Mouse (Mus musculus) activated CD4-positive, CD25-positive, alpha-beta regulatory T cell (primary cell): Measurements from ENCODE around the gene Cpne9. TPM values are rescaled to one million over a fixed set of nuclear protein-coding genes. Genes with fewer than 3 reads are reported as not detected.

Experiments used
- polyA plus RNA-seq, 2 experiments: library from polyadenylated mRNA; unstranded; fragments of 100-300 nt; shearing (Covaris generic); gene quantifications; one replicate each; pipeline ENCODE4 v1.2.1; 2017

The Cpne9 gene
- under 1 TPM; 0.11 to 0.31 TPM for polyA plus RNA-seq

DNA sequence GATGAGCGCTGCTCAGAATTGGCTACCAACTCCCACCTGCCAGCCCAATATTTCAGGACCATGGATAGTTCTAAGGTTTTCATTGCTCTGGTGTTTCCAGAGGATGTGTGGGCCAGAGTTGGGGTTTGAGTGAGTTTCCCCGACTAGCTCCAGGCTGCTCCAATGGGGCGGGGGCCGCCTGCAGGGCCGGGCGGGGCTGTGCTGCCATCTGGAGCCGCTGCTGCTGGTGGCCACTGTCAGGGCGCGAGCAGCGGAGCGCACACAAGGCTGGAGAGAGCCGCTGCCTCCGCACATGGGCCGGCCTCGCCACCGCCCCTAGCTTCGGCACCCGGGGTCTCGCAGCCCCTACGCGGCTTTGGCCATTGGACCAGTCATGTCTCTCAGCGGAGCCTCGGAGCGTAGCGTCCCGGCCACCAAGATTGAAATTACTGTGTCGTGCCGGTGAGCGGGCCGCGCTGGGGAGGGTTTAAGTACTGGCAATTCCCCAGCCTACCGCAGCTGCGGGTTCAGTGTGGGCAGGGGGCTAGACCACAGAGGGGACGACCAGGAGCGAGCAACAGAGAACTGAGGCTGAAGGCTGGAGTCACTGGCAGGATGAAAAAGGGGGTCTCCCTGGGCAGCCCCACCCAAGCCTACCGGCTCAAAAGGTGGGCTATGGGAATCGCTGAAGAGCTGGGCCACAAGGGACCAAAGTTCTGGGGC lies at the start of gene Cpne9:
Gene Cpne9 (plus strand): TSS at position 207 of the 702 bp plus-strand sequence.

DNA sequence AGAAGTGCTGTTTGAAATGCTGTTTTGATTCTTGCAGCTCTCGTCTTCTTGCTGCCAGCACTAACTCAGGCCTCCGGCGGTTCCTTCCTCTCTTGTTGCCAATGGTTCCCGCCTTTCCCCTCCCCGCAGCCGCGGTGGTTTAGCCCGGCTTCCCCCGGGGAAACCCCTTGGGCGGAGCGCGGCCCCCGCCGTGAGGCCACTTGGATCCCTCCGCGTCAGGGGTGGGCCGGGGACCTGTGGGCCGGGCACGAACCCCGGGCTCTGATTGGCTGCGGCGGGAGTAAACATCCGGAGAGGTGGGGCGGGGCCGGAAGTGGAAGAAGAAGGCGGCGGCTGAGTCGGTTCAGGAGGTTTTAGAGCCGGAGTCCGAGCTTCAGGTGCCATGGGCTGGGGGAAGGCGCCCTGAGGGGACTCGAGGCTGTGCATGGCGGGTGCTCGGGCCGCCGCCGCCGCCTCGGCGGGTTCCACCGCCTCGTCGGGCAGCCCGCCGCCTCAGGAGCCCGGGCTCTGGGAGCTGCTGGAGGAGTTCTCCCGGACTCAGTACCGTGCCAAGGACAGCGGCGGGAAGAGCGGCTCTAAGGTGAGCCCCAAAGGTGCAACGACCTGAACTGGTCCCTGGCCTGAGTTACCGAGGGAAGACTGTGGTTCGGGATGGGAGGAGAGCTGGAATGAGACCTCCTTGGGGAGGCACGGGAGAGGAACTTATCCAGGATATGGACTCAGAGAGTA lies 44.4 kb upstream of the Cpne9 start, which contains the start of gene Mtmr14:
Gene Mtmr14 (plus strand): TSS at position 302 of the 729 bp plus-strand sequence.

DNA sequence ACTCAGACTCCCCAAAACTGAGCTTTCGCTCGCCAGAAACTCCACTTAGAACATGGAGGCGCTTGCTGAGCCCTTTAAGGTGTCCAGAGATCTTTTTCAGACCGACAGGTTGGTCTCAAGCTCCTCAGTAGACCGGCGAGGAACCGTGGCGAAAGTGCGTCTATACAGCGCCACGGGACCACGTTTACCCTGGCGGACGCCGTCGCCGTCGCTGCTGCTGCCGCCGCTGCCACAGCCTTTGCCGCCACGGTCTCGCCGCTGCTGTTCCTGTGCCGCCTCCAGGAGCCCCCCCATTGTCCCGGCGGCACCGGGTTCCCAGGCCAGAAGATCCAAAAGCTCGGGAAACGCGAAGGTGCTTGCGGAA lies 24.9 kb downstream of the Cpne9 start, which contains the start of gene Brpf1:
Gene Brpf1 (plus strand): TSS at position 152 of the 364 bp plus-strand sequence.

DNA sequence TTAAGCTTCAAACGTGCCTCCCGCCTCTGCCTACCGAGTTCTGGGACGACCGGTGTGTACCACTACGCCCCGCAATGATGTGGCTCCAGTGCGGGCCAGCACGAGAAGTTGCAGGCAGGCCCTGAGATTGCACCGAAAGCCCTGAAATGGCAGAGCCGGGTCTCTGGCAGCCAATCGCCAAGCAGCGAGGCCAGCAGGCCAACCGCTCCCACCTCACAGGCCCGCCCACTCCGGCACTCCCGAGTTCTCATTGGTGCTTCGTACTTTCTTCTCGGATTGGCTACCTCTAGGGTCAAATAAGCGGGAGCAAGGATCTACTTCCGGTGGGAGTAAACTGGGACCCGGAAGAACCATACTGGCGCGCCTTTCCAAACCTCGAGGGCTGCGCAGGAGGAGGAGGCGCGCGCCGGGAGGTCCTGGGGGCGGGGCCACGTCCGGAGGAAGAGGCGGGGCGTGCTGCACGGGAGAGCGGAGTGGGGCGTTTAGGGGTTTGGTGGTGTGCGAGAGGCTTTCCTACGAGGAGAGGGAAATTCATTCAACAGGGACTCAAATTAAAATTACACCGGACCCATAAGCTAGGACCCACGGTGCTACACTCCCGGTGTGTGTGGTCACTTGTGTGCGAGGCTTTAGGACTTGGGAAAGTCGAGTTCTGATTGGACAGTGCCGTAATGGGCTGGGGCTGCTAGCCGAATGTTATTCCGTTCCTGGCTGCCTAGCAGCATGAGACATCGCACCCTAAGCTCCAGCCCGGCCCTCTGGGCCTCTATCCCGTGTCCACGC lies 44.6 kb downstream of the Cpne9 start, which contains the start of gene Ogg1:
Gene Ogg1 (plus strand): TSS at position 440 of the 783 bp plus-strand sequence.

DNA sequence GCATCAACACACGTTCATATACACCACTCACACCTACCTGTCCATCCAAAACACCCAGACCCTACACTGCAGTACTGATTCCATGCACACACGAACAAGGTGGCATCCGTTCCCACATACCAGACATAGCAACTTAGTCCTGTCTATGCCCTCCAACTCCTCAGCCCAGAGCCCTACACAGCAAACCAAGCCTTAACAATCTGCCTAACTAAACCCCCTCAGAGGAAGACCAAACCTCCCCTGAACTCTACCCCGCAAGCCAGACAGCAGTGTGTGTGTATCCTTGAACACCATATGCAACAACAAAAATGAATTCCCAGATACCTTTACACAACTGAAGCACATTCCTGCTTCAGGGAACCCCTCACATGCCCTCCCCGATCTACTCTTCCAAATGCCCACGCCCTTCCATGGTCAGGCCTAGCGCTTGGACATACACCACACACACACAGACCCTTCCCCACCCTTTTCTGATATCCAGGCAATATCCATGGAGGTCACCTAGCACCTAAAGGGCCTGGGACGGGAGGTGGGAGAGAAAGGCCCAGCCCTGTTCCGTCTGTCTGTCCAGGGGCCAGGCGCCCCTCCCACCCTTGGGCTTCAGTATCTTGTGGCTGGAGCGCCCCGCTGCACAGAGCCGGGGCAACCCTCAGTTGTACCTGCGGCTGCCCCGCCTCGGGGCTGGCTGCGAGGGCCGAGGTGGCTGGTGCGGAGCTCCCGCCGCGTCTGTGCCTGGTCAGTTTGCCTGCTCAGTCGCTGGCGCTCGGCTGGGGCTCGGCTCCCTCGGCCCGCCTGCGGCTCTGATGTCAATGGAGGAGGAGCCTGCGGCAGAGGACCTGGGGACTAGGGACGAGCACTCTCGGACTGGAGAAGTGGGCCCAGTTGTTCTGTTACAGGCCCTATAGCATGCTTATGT lies 61.3 kb downstream of the Cpne9 start, which contains the start of gene Camk1:
Gene Camk1 (minus strand): TSS at position 808 of the 916 bp plus-strand sequence.

Other genes with a start within 250 kb of the Cpne9 start
- 10 to 100 TPM; 78.4 to 91.9 TPM for gene Thumpd3, start 236.1 kb upstream of the Cpne9 start, polyA plus RNA-seq
- gene Setd5, start 204.9 kb upstream of the Cpne9 start, polyA plus RNA-seq, result 10 to 100 TPM; 51.9 to 57.1 TPM
- gene Lhfpl4, start 86.9 kb upstream of the Cpne9 start, polyA plus RNA-seq, result under 1 TPM; 0.41 to 0.58 TPM
- gene Mtmr14, start 44.5 kb upstream of the Cpne9 start, polyA plus RNA-seq, result 10 to 100 TPM; 29.7 to 54.1 TPM
- 10 to 100 TPM; 36.5 to 38.2 TPM for gene Brpf1, start 24.8 kb downstream of the Cpne9 start, polyA plus RNA-seq
- gene Ogg1, start 44.7 kb downstream of the Cpne9 start, polyA plus RNA-seq, result 10 to 100 TPM; 11.2 to 12.0 TPM
- gene Camk1, start 61.7 kb downstream of the Cpne9 start, polyA plus RNA-seq, result 1 to 10 TPM; 2.5 to 3.8 TPM
- gene Tada3, start 95.6 kb downstream of the Cpne9 start, polyA plus RNA-seq, result 10 to 100 TPM; 41.1 to 54.4 TPM
- 100 to 1,000 TPM; 462 to 693 TPM for gene Arpc4, start 95.8 kb downstream of the Cpne9 start, polyA plus RNA-seq
- 10 to 100 TPM in 1 of 2 experiments, 1 to 10 TPM in 1; 9.7 to 15.2 TPM for gene Ttll3, start 107.0 kb downstream of the Cpne9 start, polyA plus RNA-seq
- 10 to 100 TPM; 14.5 to 22.2 TPM for gene Rpusd3, start 137.0 kb downstream of the Cpne9 start, polyA plus RNA-seq
- gene Cidec, start 153.5 kb downstream of the Cpne9 start, polyA plus RNA-seq, result under 1 TPM in 1 of 2 experiments, not detected in 1; 0.93 TPM
- 10 to 100 TPM; 43.6 to 54.2 TPM for gene Jagn1, start 160.3 kb downstream of the Cpne9 start, polyA plus RNA-seq
- under 1 TPM; 0.21 to 0.69 TPM for gene Il17re, start 176.2 kb downstream of the Cpne9 start, polyA plus RNA-seq
- under 1 TPM; 0.36 to 0.42 TPM for gene Il17rc, start 189.1 kb downstream of the Cpne9 start, polyA plus RNA-seq
- 1 to 10 TPM; 5.9 to 8.9 TPM for gene Creld1, start 201.0 kb downstream of the Cpne9 start, polyA plus RNA-seq
- under 1 TPM; 0.31 to 0.48 TPM for gene Prrt3, start 219.6 kb downstream of the Cpne9 start, polyA plus RNA-seq
- gene Emc3, start 249.3 kb downstream of the Cpne9 start, polyA plus RNA-seq, result 10 to 100 TPM; 92.2 to 98.0 TPM
- 1 to 10 TPM; 4.3 to 4.5 TPM for gene Fancd2, start 249.4 kb downstream of the Cpne9 start, polyA plus RNA-seq